Mouse (Mus musculus) right cerebral cortex, postnatal 10 days (tissue): ENCODE data around the gene Ctdsp2.

ENCODE experiments used
- DNase-seq, 2 experiments: peaks; one replicate each; pipeline ENCODE4 v3.0.0; 2021; ENCODE audit warnings: low spot score in 2 of 2

Ctdsp2 gene

GRCm38 (mm10) chr10:126978277-126978994 is at the start of gene Ctdsp2:
TSS of gene Ctdsp2 (plus strand) at chr10:126978717.
- peak; percentile 100 for DNase-seq

GRCm38 (mm10) chr10:126928819-126929206 is 49.7 kb upstream of the Ctdsp2 start:
- DNase-seq, result peak in 1 of 2 experiments; percentile 65

- peak; percentile 58 to 67 for DNase-seq
Measured at GRCm38 (mm10) chr10:126929543-126929942, 49.0 kb upstream of the Ctdsp2 start.

- DNase-seq, result peak in 1 of 2 experiments; percentile 43
Measured at GRCm38 (mm10) chr10:126930270-126931121, 48.0 kb upstream of the Ctdsp2 start.

GRCm38 (mm10) chr10:126931123-126931759 is 47.3 kb upstream of the Ctdsp2 start:
- peak in 1 of 2 experiments; percentile 50 for DNase-seq

GRCm38 (mm10) chr10:126931760-126932139 is 46.8 kb upstream of the Ctdsp2 start:
- DNase-seq, result no peak

- DNase-seq, result no peak
Measured at GRCm38 (mm10) chr10:126934561-126934960, 44.0 kb upstream of the Ctdsp2 start.

GRCm38 (mm10) chr10:126935121-126935520 is 43.4 kb upstream of the Ctdsp2 start:
- no peak for DNase-seq

GRCm38 (mm10) chr10:126935556-126936381 is 42.7 kb upstream of the Ctdsp2 start:
- peak; percentile 82 to 84 for DNase-seq

GRCm38 (mm10) chr10:126940949-126941348 is 37.6 kb upstream of the Ctdsp2 start:
- no peak for DNase-seq

GRCm38 (mm10) chr10:126945531-126945930 is 33.0 kb upstream of the Ctdsp2 start:
- no peak for DNase-seq

- no peak for DNase-seq
Measured at GRCm38 (mm10) chr10:126949824-126950223, 28.7 kb upstream of the Ctdsp2 start.

- no peak for DNase-seq
Measured at GRCm38 (mm10) chr10:126950572-126950971, 27.9 kb upstream of the Ctdsp2 start.

GRCm38 (mm10) chr10:126952375-126952774 is 26.1 kb upstream of the Ctdsp2 start:
- no peak for DNase-seq

- peak in 1 of 2 experiments; percentile 56 for DNase-seq
Measured at GRCm38 (mm10) chr10:126953029-126953471, 25.5 kb upstream of the Ctdsp2 start.

- DNase-seq, result peak in 1 of 2 experiments; percentile 77
Measured at GRCm38 (mm10) chr10:126956692-126957358, 21.7 kb upstream of the Ctdsp2 start.

GRCm38 (mm10) chr10:126957359-126958107 is 21.0 kb upstream of the Ctdsp2 start:
- DNase-seq, result peak; percentile 83 to 89

GRCm38 (mm10) chr10:126960496-126960895 is 18.0 kb upstream of the Ctdsp2 start:
- DNase-seq, result no peak

- DNase-seq, result peak; percentile 67 to 76
Measured at GRCm38 (mm10) chr10:126961757-126962156, 16.8 kb upstream of the Ctdsp2 start.
